Mouse (Mus musculus) induced T-regulatory cell, adult 2 months (primary cell): Measurements from ENCODE around the gene Fyn.
A peak's percentile ranks its signal among the peaks of the same experiment; 100 is the strongest.

Experiments used
- DNase-seq: peaks from one replicate; pipeline ENCODE4 v3.0.0-alpha.2; 2012; ENCODE audit warnings: low read depth

The Fyn gene

GRCm38 (mm10) chr10:39368572-39369135, at the start of gene Fyn:
Gene Fyn, plus strand, starts transcription at chr10:39368855.
- peak; percentile 82 for DNase-seq

GRCm38 (mm10) chr10:39320798-39321622, 47.6 kb upstream of the Fyn start:
- DNase-seq: no peak

- DNase-seq: no peak
Measured at GRCm38 (mm10) chr10:39321623-39321985, 47.1 kb upstream of the Fyn start.

GRCm38 (mm10) chr10:39322143-39322542, 46.5 kb upstream of the Fyn start:
- DNase-seq: no peak

GRCm38 (mm10) chr10:39324291-39324690, 44.4 kb upstream of the Fyn start:
- no peak for DNase-seq

GRCm38 (mm10) chr10:39328661-39329060, 40.0 kb upstream of the Fyn start:
- no peak for DNase-seq

GRCm38 (mm10) chr10:39334320-39334719, 34.3 kb upstream of the Fyn start:
- no peak for DNase-seq

GRCm38 (mm10) chr10:39335880-39336279, 32.8 kb upstream of the Fyn start:
- DNase-seq: no peak

GRCm38 (mm10) chr10:39339189-39339968, 29.3 kb upstream of the Fyn start:
- DNase-seq: peak; percentile 56

GRCm38 (mm10) chr10:39339969-39340236, 28.8 kb upstream of the Fyn start:
- DNase-seq: no peak

GRCm38 (mm10) chr10:39343551-39343950, 25.1 kb upstream of the Fyn start:
- no peak for DNase-seq

GRCm38 (mm10) chr10:39345921-39346320, 22.7 kb upstream of the Fyn start:
- DNase-seq: no peak

GRCm38 (mm10) chr10:39349781-39350364, 18.8 kb upstream of the Fyn start:
- DNase-seq: no peak

- no peak for DNase-seq
Measured at GRCm38 (mm10) chr10:39364196-39364595, 4.5 kb upstream of the Fyn start.

- DNase-seq: peak; percentile 97
Measured at GRCm38 (mm10) chr10:39369502-39369931, 862 bp downstream of the Fyn start.

GRCm38 (mm10) chr10:39369977-39370785, 1.5 kb downstream of the Fyn start:
- DNase-seq: peak; percentile 73

GRCm38 (mm10) chr10:39370786-39371221, 2.1 kb downstream of the Fyn start:
- DNase-seq: no peak

GRCm38 (mm10) chr10:39371467-39371866, 2.8 kb downstream of the Fyn start:
- peak; percentile 84 for DNase-seq

- DNase-seq: no peak
Measured at GRCm38 (mm10) chr10:39371991-39372390, 3.3 kb downstream of the Fyn start.

GRCm38 (mm10) chr10:39376676-39377075, 8.0 kb downstream of the Fyn start:
- DNase-seq: peak; percentile 79

- DNase-seq: no peak
Measured at GRCm38 (mm10) chr10:39377219-39377618, 8.6 kb downstream of the Fyn start.
